Mouse (Mus musculus) myocyte (in vitro differentiated cells): ENCODE data around the gene Atoh7.

Experiments used
- CEBPB ChIP-seq: IDR thresholded peaks from 2 replicates; pipeline ENCODE4 v1.6.1; 2011; ENCODE audit warnings: mild to moderate bottlenecking, moderate library complexity; ENCODE audit not compliant: poor library complexity, insufficient read depth, severe bottlenecking
- E2F4 ChIP-seq: IDR thresholded peaks from one replicate; pipeline ENCODE4 v1.6.1; 2011; ENCODE audit warnings: mild to moderate bottlenecking, control low read depth, moderate library complexity; ENCODE audit not compliant: insufficient read depth
- MAX ChIP-seq: IDR thresholded peaks from one replicate; pipeline ENCODE4 v1.6.1; 2011; ENCODE audit warnings: low read depth, mild to moderate bottlenecking, control low read depth
- MYOG ChIP-seq, 3 experiments: IDR thresholded peaks; one replicate each; pipeline ENCODE4 v1.6.1; 2011; ENCODE audit warnings: control low read depth in 2 of 3, low read depth in 2 of 3, mild to moderate bottlenecking in 2 of 3; ENCODE audit not compliant: insufficient read length in 2 of 3, control insufficient read depth in 1 of 3, insufficient read depth in 1 of 3
- POLR2A ChIP-seq: IDR thresholded peaks from one replicate; pipeline ENCODE4 v1.6.1; 2011; ENCODE audit warnings: low read depth, mild to moderate bottlenecking, control low read depth, moderate library complexity; ENCODE audit not compliant: insufficient read length
- POLR2AphosphoS2 ChIP-seq: IDR thresholded peaks from one replicate; pipeline ENCODE4 v1.6.1; 2011; ENCODE audit warnings: low read depth, control low read depth; ENCODE audit not compliant: insufficient read length
- TCF12 ChIP-seq: IDR thresholded peaks from one replicate; pipeline ENCODE4 v1.6.1; 2011; ENCODE audit warnings: mild to moderate bottlenecking, control low read depth; ENCODE audit not compliant: poor library complexity, insufficient read depth, severe bottlenecking
- TCF3 ChIP-seq: IDR thresholded peaks from one replicate; pipeline ENCODE4 v1.6.1; 2011; ENCODE audit warnings: low read depth, control low read depth; ENCODE audit not compliant: insufficient read length
- USF1 ChIP-seq: IDR thresholded peaks from one replicate; pipeline ENCODE4 v1.6.1; 2011; ENCODE audit warnings: low read depth, mild to moderate bottlenecking, control low read depth, moderate library complexity

DNA sequence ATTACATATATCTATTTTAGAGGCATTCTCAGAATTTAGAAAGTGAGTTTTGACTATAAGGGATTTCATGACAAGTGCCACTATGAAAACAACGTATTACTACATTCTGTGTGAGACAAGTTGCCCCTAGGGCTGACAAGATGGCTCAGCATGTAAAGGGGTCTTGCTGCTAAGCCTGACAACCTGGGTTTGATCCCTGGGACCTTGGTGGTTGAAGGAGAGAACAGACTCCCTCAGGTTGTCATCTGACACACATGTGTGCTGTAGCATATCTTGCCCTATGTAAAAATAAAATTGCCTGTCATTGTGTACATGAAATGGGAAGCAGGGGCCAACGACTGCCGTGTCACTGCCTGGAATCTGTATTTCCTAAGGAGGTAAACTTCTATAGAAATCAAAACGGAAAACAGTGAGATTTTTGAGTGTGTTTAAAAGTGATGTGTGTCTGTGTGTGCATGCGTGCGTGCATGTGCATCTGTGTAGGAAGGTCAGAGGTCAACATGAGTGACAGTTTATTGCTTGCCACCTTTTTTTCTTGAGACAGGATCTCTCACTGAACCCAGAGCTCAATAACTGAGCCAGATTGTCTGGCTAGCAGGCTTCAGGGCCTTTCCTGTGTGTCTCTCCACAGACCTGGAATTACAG lies 14.4 kb downstream of the Atoh7 start:
- no peak for TF ChIP-seq POLR2A
- no peak for TF ChIP-seq E2F4
- no peak for TF ChIP-seq TCF12
- TF ChIP-seq USF1 = no peak
- no peak for TF ChIP-seq MYOG (IDR thresholded peaks at IDR 0.05; ENCODE audit: control insufficient read depth in 1 of 3, insufficient read depth in 1 of 3, insufficient read length in 2 of 3, low read depth in 2 of 3)
- no peak for TF ChIP-seq POLR2AphosphoS2
- TF ChIP-seq MAX = no peak
- TF ChIP-seq CEBPB = no peak
- TF ChIP-seq TCF3 = no peak
